Mouse (Mus musculus) layer of hippocampus, postnatal 36 days (tissue): Measurements from ENCODE around the gene Cdk15. TPM values are rescaled to one million over a fixed set of nuclear protein-coding genes. Genes with fewer than 3 reads are reported as not detected.

ENCODE experiments used
- DNase-seq, 2 experiments: peaks; one replicate each; pipeline ENCODE4 v3.0.0; 2022
- total RNA-seq, 2 experiments: library from RNA; stranded (reverse); gene quantifications; 2 replicates each; pipeline ENCODE4 v1.2.3; 2021

Gene Cdk15
- under 1 TPM in 1 of 2 experiments, not detected in 1; 0.91 TPM for total RNA-seq

DNA sequence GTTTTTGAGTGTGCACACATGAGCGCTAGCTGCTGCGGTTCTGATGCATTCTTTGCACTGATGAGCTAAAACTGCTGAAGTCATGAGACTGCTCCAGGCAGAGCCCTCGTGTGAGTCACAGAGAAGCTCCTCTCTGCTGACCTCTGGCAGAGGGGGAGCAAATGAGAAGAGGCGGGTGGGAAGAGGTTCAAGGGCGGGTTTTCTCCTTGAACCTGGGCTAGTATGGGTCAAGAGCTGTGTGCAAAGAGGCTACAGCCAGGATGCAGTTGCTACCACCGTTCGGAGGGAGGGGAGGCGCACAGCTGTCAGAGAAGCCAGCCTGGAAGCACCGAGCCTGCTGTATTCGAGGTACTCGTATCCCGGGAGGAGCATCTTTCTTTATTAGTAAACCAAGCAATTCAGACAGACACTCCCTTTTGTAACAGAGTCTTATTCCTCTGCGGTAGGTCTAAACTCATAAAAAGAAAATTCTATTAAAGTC lies at the start of gene Cdk15:
Gene Cdk15 (plus strand): TSS at position 156 of the 481 bp plus-strand sequence.
- no peak for DNase-seq

DNA sequence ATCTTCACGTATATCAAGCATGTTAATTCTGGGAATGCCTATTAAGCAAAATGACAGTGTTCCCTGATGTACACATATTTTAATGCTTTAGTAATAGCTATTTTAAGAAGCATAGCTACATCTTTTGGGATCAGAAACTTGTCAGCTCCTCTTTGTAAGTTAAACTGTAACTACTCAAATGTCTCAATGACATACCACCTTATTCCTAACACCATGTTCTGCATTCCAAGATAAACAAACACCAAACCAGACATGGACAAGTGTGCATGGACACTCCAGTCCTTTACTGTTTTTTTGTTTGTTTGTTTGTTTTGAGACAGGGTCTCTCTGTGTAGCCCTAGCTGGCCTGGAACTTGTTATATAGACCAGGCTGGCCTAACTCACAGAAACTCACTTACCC lies 48.4 kb upstream of the Cdk15 start:
- DNase-seq = no peak

DNA sequence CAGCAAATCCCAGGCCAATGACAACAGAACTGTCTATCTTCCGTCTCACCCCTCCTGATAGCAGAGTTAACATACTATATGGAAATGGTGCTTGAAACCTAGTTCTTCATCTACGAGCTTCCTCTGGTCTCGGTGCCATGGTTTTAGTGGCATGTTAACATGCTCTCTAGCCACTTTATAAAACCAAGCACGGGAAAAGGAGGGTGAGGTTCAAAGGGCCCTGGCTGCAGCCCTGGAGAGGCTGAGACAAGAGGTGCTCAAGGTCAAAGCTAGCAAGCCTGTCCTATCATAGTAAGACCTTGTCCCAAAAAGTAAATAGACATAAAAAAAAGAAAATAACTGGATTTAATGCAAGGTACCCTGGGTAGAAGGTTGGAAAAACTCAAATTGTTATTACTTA lies 45.1 kb upstream of the Cdk15 start:
- no peak for DNase-seq

DNA sequence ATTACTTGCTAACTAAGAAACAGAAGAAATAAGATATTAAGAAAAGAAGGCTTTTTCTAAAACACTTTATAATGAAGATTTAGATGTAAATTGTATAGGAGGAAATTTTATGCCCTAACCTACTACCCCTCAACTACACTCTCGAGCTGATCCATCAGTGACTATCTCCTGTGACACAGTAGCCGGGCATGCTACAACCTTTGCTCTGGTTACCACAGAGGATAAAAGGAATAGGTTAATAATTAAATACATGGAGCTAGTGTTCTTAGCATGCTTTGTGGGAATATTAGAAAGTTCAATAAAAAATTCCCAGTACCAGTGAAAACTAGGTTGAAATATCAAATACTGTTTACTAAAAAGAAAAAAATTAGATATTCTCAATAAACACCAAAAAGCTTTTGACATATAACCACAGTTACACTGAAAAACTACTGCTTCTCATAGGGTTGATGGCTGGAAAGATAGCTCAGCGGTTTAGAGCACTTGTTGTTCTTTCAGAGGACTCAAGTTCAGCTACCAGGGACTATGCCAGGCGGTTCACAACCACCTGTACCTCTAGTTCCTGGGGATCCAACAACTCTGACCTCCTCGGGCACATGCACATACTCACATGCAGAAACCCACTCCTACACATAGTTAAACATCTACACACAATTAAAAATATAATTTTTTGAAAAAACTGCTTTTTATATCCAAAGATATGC lies 44.5 kb upstream of the Cdk15 start:
- DNase-seq = no peak

DNA sequence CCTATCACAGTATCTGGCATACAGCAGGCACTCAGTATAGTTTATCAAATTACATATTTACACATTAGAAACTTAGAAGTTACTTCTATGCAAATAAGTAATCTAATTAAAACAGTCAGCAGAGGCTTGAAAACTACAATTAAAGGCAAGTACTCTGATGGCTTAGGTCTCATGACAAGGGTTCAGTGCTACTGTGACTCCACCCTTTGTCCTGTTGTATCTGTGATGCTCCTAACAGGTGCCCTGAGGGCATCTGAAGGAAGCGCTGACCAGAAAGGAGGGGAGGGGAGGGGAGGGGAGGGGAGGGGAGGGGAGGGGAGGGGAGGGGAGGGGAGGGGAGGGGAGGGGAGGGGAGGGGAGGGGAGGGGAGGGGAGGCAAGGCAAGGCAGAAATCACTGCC lies 43.8 kb upstream of the Cdk15 start:
- no peak for DNase-seq

DNA sequence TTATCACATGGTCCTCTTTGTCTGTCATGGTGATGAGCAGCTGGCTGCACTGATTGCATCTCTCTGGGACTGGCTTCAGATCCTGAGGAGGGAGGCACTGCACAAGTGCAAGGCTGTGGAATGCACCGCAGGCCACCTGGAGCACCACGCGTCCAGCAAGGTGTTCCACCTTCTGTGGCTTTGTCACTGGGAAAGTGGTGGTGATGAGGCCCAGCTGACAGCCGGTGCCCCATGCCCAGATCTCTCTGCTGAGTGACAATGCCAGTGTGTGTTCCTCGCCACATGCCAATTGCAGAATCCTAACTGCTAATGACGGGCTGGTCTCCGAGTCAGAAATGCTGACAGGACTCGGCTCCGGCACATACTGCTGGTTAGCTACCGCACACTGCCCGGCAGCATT lies 41.3 kb upstream of the Cdk15 start:
- DNase-seq = peak; percentile 17 to 23

DNA sequence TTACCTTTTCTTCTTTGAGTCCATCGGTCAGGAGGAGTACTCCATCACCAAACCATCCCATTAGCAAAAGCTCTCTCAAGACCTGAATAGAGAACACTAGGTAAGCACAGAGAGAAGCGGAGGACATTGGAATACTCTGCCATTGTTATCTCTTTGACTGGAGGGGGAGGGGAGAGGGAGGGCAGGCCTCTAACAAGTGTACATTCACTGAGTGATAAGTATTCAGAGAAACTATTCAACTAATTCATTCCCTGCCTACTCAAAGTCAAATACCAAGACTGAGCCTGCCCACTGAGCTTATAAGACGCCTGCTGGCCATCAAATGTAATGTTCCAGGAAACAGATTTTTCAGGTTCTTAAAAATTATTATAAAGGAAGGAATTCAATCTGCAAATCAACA lies 36.3 kb upstream of the Cdk15 start:
- no peak for DNase-seq

DNA sequence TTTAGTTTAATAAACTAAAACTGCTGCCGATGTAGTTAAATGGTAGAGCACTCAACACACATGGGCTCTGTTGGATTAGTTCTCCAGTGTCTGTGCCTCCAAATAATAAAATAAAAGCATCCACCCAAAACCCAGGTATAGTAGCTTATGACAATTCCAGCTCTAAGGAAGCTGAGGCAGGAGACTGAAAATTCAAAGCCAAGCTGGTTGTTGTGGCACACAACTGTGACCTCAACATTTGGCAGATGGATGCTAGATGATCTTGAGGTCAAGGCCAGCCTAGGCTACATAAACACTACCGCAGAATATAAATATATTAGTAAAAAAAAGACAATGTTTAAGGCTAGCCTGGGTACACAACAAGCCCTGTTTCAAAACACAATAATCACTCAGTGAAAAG lies 35.1 kb upstream of the Cdk15 start:
- DNase-seq = no peak

DNA sequence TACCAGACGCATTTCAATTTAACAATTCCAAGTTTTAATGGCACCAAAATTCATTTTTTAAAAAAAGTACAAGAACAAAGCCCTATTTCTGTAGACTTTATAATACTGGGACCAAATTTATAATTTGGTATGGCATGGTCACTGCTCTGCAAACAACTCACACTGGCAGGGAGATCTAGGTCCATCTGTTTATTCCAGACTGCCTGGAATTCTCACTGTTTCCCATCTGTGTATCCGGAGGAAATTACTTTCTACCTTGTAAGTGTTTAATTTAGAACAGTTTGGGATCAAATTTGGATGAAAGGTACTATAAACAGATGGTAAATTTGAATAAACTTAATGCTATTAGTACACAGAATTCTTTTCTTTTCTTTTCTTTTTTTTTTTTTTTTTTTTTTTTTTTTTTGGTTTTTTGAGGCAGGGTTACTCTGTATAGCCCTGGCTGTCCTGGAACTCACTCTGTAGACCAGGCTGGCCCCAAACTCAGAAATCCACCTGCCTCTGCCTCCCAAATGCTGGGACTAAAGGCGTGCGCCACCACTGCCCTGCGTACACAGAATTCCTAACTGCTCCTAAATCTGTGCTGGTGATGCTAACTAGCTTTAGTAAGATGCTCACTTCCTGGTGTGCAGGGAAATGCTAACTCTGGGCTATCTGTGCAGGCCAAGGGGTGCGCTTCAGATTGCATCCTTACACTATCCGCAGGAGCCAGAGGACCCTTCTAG lies 34.4 kb upstream of the Cdk15 start:
- DNase-seq = no peak

DNA sequence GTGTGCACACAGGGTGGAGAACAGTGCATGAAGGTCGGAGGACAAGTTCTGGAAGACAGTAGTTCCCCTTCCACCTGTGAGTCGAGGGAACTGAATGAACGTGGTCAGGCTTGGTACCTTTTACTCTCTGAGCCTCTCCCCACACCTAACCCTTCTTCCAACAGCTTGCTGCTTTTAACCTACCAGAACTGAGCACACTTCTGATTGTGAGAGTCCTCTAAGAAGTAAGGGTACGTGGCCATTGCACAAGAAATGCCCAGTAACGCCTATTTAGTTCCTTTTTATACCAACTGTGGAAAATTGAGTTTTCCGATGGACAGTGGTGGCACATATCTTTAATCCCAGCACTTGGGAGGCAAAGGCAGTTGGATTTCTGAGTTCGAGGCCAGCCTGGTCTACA lies 28.2 kb upstream of the Cdk15 start:
- no peak for DNase-seq

DNA sequence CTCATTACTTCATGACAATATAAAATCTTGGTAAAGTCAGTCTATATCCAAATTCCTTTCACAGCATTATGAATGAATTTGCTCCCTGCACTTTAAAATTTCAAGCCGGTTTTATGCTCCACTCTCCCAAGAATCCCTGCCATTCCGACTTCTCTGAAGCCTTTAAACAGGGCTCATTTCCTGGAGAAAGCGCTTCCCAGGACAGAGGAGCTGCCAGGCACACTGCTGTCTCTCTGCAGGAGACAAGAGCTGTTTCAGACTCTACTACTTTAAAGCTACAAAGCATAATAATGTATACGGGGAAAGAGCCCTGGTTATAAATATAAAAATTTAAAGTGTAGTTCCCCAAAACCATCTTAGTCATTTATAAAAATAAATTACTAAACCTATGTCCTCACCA lies 27.5 kb upstream of the Cdk15 start:
- no peak for DNase-seq

DNA sequence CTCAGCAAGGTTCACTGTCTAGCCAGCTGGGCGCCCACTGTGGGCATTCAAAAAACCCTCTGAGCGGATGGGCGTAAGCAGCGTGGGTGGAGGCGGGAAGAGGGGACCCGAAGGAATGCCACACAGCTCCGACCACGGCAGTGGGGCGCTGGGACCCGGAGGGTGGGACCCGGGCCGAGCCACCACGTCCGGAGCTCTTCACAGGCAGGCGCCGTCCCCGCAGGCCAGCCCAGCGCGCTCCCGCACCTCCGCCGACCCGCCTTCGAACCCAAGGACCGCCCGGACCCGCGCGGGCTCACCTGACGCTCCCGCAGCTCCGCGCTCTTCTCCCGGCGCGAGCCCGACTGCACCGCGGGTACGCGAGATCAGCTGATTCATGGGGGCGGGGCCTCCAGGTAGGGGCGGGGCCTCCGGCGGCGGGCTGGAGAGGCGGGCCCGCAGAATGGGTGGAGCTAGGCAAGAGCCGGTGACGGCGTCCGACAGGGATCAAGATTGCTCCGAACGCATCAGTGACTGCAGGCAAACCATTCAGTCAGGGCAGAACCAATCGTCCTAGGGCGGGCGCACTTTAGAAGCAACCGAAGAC lies 19.8 kb upstream of the Cdk15 start, which contains the start of gene Als2:
Gene Als2 (minus strand): TSS at position 376 of the 586 bp plus-strand sequence.
- peak; percentile 97 for DNase-seq

DNA sequence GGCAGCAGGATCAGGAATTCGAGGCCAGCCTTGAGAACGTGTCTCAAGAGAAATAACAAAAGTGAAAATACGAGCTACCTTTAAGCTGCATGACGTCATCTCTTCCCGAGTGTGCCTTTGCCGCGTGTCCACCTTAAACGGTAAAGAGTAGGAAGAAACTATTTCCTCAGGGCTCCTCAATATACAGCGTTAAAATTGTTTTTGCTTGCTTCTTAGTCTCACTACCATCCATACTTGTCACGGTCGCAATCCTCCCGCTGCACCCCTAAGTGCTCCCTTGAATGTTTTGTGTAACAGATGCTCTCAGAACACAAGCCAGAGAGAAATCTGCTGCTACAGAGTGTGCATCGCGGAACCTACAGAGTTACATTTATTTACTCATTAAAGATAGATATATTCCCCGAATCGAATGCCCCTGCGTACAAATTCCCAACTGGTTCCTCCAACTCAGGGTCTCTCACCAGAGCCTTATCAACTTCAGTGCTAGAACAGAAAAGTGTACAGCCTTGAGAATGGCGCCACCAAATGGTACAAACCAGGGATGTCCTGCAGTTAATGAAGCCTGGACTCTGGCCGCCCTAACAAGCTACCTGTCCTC lies 19.0 kb upstream of the Cdk15 start:
- DNase-seq = peak; percentile 49 to 70

DNA sequence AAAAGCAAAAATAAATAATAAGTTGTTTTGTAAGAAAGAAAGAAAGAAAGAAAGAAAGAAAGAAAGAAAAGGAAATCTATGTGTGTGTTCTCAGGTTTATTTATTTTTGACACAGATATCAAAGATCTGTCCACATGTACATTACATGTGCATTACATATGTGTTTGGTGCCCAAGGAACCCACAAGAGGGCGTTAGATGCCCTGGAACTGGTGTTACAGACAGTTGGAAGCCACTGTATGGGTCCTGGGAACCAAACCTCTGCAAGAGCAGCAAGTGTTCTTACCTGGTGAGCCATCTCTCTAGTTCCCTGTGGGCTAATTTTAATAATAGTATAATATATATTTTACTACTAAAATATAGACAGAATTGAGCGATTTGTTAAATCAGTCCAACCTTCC lies 12.9 kb upstream of the Cdk15 start:
- DNase-seq = no peak

DNA sequence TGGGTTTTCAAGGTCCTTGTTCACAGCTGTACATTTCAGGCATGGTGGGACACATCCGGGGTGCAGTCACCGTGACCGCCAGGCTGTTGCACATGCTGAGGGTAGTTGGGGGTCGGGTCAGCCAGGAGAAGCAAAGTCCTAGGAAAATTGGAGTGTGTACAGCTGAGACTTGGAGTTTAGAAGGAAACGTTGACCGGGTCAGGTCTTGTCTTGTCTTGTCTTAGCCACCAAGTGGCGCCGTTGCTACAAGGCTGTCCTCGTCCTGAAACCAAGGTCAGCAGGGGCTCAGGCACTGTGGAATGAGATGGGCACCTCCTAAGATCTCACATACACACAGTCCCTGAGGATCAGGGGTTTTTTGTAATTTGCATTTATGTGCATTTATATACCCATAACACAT lies 9.1 kb upstream of the Cdk15 start:
- no peak for DNase-seq

DNA sequence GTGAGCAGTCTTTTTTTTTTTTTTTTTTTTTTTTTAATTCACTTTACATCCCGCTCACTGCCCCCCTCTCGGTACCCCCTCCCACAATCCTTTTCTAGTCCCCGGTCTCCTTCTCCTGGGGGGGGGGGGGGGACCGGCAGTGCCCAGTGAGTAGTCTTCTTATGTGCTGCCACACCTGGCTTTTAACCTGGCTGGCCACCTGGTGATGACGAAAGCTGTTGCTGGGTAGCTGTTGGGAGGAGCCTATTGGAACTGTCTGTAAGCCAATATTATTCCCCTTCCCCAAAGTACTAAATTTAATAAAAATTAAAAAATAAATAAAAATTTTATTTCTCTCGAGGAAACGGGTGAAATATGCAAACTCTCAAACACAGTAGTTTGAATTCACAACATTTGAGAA lies 3.9 kb upstream of the Cdk15 start:
- DNase-seq = no peak

DNA sequence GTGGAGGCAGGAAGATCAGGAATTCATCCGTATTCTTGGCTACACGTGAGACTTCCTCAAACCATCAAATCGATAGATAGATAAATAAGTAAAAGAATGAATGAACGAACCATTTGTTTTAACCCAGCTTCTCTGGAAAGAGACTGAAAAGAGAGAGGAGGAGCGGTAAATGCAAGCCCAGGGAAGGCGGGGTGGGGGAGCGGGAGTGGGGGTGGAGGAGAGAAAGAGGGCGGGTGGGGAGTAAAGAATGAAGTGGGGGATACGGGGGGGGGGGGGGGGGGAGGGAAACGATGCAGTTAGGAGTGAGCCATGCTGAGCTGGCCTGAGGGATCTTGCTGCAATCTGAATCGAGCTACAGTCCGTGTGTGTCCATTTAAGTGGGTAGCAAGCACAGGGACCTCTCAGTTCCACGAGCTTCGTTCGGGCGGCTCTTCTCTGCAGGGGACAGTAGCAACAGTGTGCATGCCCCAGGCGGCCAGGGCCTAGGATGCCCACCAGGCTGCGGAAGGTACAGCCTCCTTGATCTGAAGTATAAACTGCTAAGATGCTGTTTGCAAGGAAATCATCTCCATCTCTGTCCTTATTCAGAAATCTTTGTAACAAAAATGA lies 3.3 kb upstream of the Cdk15 start:
- peak in 1 of 2 experiments; percentile 4 for DNase-seq

DNA sequence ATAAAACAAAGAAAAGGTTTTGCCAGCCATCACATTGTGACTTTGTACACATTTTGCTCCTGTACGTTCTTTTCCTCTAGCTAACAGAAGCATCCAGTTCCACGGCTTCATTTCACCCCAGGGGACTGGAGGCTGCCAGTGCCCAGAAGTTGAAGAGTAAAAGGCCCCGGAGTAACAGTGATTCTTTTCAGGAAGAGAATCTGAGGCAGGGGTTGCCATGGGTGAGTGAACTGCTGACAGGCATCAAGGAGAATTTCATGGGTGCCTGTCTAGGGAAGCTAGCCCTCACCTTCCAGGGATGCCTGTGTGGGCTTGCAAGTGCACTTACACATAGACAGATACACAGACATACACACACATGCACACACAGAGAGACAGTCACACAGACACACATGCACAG lies 1.0 kb downstream of the Cdk15 start:
- DNase-seq = no peak

DNA sequence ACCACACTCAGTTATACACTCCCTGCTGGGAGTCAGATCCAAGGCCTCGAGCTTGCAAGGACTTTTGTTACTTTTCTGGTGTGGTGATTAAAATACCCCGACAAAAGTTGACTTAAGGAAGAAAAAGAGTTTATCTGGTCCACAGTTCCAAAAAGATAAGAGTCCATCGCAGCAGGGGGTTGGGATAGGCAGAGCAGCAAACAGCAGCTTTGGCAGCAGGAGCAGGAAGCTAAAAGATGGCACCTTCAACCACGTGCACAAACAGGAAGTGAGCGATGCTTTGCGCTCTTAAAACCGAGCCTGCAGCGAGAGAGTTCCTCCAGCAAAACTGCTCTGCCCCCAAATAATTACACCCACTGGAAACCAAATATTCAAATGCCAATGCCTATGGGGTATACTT lies 12.2 kb downstream of the Cdk15 start:
- DNase-seq = no peak

DNA sequence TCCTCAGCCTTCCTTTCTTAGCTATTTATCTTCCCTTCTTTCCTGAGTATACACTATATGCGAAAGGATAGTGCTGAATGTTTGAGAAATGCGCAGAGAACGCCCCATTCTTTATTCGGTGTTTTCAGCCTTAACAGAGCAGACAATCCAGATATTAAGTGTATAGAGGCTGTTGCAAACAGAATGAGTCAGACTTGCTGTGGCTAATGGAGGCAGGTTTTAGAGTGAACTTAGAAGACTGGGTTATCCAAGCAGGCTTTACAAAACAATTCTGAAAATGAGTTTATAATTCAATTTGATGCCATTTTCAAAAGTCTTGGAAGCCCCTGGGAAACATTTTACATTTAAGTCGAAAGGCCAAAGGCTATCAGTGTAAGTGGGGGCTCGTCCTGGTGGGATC lies 12.8 kb downstream of the Cdk15 start:
- DNase-seq = no peak

DNA sequence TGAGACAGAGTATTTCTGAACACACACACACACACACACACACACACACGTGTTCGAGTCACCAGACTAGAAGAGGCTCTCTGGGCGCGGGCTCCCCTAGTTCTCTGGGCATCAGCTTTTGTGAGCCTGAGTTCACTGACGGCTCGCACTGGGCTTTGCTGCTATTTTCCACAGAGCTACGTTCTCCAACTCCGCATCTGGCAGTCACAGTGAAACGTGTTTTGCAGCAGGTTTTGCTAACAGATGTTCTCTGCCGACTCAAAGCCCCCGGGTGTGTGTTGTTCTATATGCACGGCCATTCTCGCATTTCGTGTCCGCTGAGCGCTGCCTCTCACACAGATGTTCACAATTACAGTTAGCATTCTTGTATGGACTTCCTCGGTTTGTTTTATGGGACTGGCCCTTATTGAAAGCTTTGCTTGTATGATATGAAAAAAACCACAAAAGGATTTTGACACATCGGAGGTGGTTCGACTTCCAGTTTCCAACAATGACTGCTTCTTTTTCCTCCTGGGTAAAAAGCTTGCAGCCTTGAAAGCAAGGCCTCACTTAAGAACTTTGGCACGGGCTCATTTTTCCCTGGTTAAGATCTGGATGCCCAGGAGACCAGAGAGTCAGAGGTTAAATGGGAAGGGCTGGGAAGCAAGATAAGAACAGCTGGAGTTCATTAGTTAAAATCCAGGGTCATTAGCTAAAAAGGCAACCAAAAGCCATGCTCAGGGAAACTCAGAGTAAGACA lies 13.4 kb downstream of the Cdk15 start:
- DNase-seq = peak in 1 of 2 experiments; percentile 7

DNA sequence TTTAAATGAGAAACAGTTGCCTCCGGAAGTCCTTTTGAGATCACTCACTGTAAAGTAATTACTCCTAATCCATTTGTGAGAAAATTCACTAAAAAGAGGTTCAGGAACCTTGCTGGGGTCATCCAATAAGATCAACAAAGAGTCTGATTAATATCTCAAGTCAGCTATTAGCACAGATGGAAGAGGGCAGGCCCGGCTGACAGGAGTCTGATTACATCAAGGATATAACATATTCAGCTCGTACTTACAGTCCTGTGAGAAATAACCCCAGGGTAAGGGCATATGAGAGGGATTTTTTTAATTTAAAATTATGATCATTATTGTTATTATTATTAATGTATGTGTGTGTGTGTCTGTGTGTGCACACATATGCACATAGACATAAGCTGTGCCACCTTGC lies 15.5 kb downstream of the Cdk15 start:
- no peak for DNase-seq
